Mouse (Mus musculus): Measurements from ENCODE around the gene Acp5. TPM values are rescaled to one million over a fixed set of nuclear protein-coding genes. Genes with fewer than 3 reads are reported as not detected.

Acp5 gene
- polyA plus RNA-seq, 1 experiment from 2014 or later: 3.6 TPM

Small RNAs within 50 kb of the gene (microRNA-seq; reads per million reads assigned to microRNA genes)
- gene Mir7084: not detected

Other genes with a start within 250 kb of the Acp5 start
- gene Rab3d, start 217.5 kb downstream of the Acp5 start, polyA plus RNA-seq (2014; fragmentation: Nextera tagmentation; extraction: Ambion mirVana): 7.8 and 9.0 TPM in 2 replicates
- 2.4 and 3.0 TPM in 2 replicates for gene Ccdc159, start 208.2 kb downstream of the Acp5 start, polyA plus RNA-seq (2014; fragmentation: Nextera tagmentation; extraction: Ambion mirVana)
- gene Tmem205, start 208.2 kb downstream of the Acp5 start, polyA plus RNA-seq (2014; fragmentation: Nextera tagmentation; extraction: Ambion mirVana): 48.1 and 58.8 TPM in 2 replicates
- 2.4 and 4.5 TPM in 2 replicates for gene Plppr2, start 198.7 kb downstream of the Acp5 start, polyA plus RNA-seq (2014; fragmentation: Nextera tagmentation; extraction: Ambion mirVana)
- gene Swsap1, start 180.0 kb downstream of the Acp5 start, polyA plus RNA-seq (2014; fragmentation: Nextera tagmentation; extraction: Ambion mirVana): 8.3 and 9.8 TPM in 2 replicates
- gene Epor, start 172.2 kb downstream of the Acp5 start, polyA plus RNA-seq (2014; fragmentation: Nextera tagmentation; extraction: Ambion mirVana): 2.6 and 4.9 TPM in 2 replicates
- 0.66 and 0.97 TPM in 2 replicates for gene Rgl3, start 146.3 kb downstream of the Acp5 start, polyA plus RNA-seq (2014; fragmentation: Nextera tagmentation; extraction: Ambion mirVana)
- 0.23 TPM in 1 of 2 replicates, not detected in the other for gene Ccdc151, start 133.1 kb downstream of the Acp5 start, polyA plus RNA-seq (2014; fragmentation: Nextera tagmentation; extraction: Ambion mirVana)
- 56.3 and 56.6 TPM in 2 replicates for gene Prkcsh, start 132.9 kb downstream of the Acp5 start, polyA plus RNA-seq (2014; fragmentation: Nextera tagmentation; extraction: Ambion mirVana)
- gene Elavl3, start 83.7 kb downstream of the Acp5 start, polyA plus RNA-seq (2014; fragmentation: Nextera tagmentation; extraction: Ambion mirVana): 0.19 and 0.65 TPM in 2 replicates
- not detected in 2 replicates for gene Gm49318, start 64.5 kb downstream of the Acp5 start, polyA plus RNA-seq (2014; fragmentation: Nextera tagmentation; extraction: Ambion mirVana)
- gene Zfp653, start 64.3 kb downstream of the Acp5 start, polyA plus RNA-seq (2014; fragmentation: Nextera tagmentation; extraction: Ambion mirVana): 6.7 and 7.6 TPM in 2 replicates
- 50.5 and 58.1 TPM in 2 replicates for gene Ecsit, start 50.3 kb downstream of the Acp5 start, polyA plus RNA-seq (2014; fragmentation: Nextera tagmentation; extraction: Ambion mirVana)
- gene Cnn1, start 36.5 kb downstream of the Acp5 start, polyA plus RNA-seq (2014; fragmentation: Nextera tagmentation; extraction: Ambion mirVana): 227 and 239 TPM in 2 replicates
- gene Elof1, start 18.5 kb downstream of the Acp5 start, polyA plus RNA-seq (2014; fragmentation: Nextera tagmentation; extraction: Ambion mirVana): 117 and 129 TPM in 2 replicates
- 51.9 and 53.4 TPM in 2 replicates for gene Pigyl, start 21.1 kb upstream of the Acp5 start, polyA plus RNA-seq (2014; fragmentation: Nextera tagmentation; extraction: Ambion mirVana)
- 0.28 and 0.58 TPM in 2 replicates for gene Zfp872, start 52.4 kb upstream of the Acp5 start, polyA plus RNA-seq (2014; fragmentation: Nextera tagmentation; extraction: Ambion mirVana)
- gene Zfp809, start 90.0 kb upstream of the Acp5 start, polyA plus RNA-seq (2014; fragmentation: Nextera tagmentation; extraction: Ambion mirVana): 23.1 and 25.3 TPM in 2 replicates
- 4.0 and 4.9 TPM in 2 replicates for gene Zfp599, start 124.2 kb upstream of the Acp5 start, polyA plus RNA-seq (2014; fragmentation: Nextera tagmentation; extraction: Ambion mirVana)
- gene Zfp810, start 171.9 kb upstream of the Acp5 start, polyA plus RNA-seq (2014; fragmentation: Nextera tagmentation; extraction: Ambion mirVana): 16.4 and 16.7 TPM in 2 replicates